Mouse (Mus musculus): ENCODE measurements around the gene Sit1.
A peak's percentile ranks its signal among the peaks of the same experiment; 100 is the strongest.

The Sit1 gene

DNA sequence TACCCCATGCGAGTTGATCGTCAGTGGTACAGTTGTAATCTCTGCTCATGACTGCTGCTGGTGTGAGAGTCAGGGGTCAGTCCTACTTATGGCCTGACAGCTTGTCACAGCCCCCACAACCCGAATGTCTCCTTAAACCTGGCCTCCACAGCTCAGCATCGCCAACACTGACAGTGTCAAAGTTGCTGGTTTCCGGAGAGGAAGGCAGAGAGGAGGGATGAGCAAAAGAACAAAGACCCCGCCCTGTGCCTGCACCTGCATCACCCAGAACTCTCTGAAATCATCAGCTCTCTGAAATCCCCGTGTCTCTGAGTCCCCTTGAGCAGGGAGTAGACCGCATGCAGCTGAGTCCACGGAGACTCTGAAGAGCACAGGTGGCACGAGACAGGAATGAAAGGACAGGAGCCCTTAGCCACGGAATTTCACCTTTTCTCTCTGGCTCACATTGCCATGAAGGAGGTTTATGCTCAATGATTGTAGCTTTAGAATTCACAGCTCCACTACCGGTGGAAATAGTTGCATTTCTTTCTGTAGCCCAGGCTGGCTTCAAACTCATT, at the start of gene Sit1:
TSS of gene Sit1 (minus strand) at position 200 of the 557 bp plus-strand sequence.
- DNase-seq, result no peak

DNA sequence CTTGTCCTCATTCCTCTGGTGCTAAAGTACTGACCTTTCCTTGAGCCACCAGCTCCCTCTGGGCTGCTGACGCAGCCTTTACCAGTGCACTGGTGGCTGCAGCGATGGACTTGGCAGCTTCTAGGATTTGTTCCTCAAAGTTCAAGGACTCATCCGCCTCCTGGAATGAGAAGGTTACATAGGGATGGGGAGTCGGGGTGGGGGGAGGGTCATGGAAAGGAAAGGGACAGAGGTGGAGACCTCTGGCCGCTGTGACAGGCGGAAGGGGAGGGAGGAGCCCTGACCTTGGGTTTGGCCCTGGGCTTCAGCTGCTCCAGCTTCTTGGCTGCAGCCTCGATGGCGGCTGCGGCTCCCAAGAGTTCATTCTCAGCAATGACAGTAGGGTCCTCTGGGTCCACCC, 49.7 kb upstream of the Sit1 start:
- DNase-seq, result no peak

DNA sequence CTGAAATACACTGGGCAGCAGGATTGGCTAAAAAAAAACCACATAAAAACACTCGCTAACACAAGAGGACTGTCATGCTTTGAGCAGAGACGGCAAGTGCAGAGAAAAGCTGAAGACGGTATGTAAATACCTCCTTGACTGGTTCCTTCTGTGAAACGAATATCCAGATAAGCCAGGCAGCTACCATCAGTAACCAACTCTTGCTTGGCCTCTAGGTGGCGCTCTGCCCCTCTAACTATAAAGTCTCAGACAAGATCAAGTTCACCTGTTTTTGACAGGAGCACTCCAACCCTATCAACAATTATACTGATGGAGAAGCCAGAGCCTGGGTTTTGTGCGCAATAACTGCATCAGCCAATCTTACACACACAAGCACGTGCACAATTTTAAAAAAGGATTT, 47.0 kb upstream of the Sit1 start:
- peak; percentile 83 for DNase-seq

DNA sequence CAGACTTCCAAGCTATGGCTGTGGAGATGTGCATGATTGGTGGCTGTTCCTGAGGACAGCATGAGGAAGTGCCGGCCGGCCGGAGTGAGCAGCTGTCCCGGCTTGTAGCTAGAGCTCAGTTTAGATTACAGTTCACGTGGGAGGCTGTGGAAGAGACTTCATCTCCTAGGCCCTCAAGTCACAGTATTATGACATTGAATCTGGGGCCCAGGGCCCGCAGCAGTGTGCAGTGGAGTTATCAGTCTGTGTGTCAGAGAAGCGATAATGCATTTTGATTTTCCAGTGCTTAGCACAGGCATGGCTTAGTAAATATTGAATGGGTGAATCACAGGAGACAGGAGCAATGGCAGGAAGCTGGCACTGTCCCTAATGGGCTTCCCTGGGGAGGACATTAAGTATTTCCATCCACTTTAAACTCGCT, 46.6 kb upstream of the Sit1 start:
- DNase-seq, result no peak

DNA sequence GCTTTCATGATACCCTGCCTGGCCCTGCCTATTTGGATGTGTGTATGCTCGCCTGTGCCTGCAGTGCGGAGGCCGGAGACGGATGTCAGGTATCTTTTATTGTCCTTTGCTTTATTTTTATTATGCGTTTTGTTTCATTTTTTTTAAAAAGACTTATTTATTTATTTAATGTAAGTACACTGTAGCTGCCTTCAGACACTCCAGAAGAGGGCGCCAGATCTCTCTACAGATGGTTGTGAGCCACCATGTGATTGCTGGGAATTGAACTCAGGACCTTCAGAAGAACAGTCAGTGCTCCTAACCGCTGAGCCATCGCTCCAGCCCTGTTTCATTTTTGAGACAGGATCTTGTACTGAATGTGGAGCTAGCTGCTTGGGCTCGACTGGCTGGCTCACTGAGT, 45.0 kb upstream of the Sit1 start:
- DNase-seq, result no peak

DNA sequence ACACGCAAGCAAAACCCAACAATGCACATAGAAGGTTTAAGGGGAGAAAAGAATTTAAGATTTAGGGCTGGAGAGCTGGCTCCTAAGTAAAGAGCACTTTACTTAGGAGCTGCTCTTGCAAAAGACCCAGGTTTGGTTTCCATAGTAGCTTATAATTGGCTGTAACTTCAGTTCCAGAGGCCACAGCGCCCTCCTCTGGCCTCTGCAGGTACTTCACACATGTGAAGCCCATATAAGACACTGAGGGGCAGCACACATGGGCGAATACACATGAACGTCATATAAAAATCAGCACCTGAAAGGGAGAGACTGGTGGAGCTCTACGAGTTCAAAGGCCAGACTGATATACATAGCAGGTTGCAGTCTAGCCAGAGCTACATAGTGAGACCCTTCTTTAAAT, 44.3 kb upstream of the Sit1 start:
- DNase-seq, result no peak

DNA sequence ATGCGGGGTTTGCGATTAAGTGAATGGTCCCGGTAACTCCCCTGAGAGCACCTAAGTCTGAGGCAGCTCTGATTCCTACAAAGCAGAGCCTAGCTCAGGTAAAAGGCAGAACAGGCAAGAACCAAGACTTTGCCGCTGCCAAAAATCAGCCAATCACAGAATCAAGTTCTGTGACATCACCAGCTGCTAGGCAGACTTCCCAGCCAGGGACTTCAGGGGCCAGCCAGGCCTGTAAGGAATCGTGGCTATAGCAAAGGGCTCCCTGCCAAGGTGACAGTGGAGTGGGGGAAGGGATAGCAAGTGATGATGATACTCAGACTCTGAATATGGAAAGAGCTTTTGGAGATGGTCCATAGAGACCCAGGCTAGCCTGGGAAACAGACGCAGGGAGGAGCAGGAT, 36.4 kb upstream of the Sit1 start:
- DNase-seq, result peak; percentile 94

DNA sequence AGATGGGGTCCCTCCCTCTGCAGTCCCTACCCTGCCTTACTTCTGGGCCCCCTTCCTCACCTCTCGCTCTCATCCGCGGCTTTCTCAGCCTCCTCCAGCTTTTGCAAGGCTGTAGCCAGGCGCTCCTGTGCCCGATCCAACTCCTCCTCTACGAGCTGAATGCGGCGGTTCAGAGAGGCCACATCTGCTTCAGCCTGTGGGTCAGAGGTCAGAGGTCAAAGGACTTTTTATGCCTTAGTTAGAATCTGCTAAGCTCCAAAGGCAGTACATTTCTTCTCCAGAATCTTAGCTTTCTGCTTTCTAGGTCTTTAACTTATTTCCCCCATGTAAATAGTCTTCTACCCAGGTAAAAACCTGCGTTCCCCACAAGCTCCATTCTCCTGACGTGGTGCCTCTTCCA, 36.0 kb upstream of the Sit1 start:
- DNase-seq, result no peak

DNA sequence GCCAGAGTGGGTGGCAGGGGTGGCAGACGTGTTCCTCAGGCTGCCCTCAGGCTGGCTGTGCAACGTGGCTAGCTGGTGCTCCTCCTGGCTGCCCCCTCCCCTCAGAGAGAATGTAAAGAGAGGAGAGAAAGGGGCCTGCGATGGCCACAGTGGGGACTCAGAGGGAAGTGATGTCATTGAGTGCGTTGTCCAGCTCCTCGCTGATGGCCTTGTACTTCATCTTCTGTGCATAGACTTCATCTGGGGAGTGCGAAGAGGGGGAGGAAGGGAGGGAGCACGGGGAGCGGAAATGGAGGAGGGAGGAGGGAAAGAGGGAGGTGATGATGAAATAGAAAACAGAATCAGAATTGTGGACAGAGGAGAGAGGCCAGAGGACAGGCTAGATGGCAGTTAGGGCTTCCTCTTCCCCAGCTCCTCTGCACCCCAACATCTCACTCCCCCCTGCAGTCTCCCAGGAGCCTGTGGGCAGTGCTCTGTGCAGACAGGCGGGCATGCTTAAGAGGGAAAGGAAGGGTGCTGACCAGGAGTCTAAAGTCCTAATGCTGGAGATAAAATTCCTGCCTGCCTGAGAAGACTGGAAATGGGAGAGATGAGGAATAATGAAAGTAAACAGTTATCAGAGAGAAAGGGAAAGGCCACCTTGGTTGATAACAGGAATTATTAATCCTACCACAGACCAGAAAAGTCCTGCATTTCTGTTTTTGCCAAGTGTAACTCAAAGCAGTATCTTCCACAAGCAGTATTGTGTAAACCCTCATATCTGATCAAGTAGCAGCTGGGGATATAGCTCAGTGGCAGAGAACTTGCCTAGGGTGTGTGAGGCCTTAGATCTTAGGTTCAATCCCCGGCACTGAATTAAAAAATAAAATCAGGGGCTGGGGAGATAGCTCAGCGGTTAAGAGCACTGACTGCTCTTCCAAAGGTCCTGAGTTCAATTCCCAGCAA, 32.5 kb upstream of the Sit1 start:
- no peak for DNase-seq

DNA sequence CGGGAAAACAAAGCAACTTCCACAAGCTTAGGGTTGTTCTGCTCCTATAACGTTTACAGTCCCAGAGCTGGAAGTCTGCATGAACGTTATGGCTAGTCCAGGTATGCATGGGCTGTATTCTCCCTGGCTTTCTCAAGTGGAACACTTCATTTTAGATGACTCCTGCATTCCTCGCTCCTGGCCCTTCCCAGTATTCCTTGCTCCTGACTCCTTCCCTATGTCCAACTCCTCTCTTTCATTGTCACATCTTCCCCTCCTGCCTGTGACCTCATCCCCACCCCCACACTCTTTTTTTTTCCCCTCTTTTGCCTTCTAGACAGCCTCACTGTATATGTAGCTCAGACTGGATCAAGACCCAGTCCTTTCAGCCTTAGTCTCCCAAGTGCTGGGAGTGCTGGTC, 30.3 kb upstream of the Sit1 start:
- no peak for DNase-seq

DNA sequence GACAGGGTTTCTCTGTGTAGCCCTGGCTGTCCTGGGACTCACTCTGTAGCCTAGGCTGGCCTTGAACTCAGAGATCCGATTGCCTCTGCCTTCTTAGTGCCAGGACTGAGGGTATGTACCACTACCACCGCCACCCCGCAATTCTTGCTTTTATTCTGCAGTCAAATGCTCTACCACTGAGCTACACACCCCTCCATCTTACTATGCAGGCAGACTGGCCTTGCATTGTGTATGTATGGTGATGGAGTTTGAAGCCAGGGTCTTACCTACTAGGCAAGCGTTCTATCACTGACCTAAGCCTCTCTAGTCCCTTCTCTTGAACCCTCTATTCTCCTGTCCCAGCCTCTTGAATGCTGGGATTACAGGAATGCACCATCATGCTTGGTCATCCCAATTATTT, 29.8 kb upstream of the Sit1 start:
- DNase-seq, result no peak

DNA sequence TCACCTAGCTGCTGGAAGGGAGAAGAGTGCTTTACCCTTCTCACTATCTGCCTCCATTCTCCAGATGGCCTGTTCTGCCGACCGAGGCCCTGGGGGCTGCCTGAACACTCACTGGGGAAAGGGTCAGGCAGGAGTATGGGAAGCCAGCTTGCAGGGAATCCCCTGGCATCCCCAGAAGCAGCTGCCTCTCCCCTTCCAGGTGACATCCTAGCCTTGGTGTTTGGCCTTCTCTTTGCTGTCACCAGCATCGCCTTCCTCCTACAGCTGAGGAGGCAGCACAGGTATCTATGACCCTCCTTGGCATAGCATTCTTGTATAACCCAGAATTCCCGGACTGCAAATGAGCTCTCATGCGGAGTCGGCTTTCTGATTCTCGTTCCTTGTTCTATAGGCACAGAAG, 29.1 kb upstream of the Sit1 start:
- no peak for DNase-seq

DNA sequence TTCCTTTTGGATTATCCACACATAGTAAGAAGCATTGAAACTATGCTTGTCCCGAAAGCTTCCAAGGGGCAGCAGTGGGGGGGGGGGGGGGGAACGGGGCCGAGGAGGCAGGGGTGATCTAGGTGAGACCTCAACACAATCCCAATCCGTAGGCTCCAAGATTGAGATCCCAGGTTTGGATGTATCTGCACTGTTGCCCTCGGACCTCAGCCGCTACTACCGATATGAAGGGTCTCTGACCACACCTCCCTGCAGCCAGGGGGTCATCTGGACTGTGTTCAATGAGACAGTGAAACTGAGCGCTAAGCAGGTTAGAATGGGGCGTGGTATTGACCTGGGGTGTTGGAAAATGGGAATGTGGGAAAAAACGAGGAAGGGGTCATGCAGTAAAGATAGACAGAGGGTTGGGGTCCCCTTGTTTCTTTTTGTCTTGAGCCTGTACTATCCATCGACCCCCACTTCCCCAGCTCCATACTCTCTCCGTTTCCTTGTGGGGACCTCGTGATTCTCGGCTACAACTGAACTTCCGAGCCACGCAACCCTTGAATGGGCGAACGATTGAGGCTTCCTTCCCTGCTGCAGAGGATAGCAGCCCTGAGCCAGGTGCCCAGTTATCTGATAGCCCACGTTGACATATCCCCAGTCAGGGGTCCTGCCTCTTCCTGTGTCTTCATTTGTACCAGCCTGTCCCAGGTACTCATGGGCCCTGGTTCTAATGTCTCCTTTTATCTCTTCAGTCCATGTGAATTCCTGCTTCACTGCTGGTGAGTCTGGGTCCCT, 28.3 kb upstream of the Sit1 start:
- DNase-seq, result no peak

DNA sequence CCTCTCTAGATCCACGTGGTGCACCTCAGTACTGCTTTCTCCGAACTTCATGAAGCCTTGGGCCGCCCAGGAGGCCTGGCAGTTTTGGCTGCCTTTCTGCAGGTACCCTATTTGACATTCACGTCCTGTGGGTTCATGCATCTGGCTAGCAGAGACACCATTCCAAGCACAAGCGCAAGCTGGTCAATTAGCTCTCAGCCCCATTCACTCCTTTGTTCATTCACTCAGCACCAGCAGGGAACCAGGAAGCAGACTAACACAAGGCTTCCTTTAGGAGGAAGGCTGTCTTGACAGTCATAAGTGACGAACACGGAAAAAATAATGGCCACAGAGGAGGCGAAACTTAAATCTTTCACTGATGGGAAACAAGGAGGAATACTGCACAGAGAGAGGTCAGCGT, 25.6 kb upstream of the Sit1 start:
- no peak for DNase-seq

DNA sequence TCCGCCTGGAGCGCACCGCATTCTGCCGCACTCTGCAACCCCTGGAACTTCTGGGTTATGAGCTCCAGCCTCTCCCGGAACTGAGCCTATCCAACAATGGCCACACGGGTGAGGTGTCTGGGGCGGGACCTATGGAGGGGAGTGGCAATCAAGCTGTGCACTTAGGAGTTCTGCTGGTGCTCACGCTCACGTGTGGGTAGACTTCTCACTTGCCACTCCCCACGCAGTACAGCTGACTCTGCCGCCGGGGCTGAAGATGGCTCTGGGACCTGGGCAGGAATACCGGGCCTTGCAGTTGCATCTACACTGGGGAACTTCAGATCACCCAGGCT, 25.1 kb upstream of the Sit1 start:
- DNase-seq, result peak; percentile 83

DNA sequence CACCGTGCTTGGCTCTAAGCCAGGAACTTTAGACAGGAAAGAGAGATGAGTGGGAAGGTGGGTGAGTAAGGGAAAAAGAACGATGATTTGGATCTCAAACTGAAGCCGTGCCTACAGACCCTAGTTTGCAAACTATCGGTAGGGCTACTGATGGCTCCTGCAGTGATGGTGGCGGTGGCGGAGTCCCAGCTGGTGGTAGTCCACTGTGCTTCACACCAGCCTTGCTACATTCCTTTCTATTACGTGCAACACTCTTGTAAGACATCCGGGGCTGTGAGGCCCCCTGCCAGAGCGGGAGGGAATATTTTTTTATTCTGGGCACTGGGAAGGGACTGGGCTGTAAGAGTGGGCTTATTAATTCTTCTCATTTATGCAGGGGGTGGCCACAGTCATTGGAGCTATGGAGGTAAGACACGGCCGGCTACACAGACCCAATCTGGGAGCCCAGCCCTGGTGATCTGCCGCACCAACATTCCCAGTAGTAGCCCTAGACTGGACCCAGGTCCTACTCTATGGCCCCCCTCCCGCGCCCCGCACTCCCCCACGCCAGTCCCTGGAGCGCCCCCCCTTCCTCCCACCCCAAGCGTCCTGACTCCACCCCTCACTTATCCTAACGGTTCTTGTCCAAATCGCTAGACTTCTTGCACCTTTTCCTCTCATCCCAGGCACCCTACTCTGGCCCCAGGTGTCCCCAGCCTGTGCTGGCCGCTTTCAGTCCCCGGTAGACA, 24.6 kb upstream of the Sit1 start:
- peak; percentile 60 for DNase-seq

DNA sequence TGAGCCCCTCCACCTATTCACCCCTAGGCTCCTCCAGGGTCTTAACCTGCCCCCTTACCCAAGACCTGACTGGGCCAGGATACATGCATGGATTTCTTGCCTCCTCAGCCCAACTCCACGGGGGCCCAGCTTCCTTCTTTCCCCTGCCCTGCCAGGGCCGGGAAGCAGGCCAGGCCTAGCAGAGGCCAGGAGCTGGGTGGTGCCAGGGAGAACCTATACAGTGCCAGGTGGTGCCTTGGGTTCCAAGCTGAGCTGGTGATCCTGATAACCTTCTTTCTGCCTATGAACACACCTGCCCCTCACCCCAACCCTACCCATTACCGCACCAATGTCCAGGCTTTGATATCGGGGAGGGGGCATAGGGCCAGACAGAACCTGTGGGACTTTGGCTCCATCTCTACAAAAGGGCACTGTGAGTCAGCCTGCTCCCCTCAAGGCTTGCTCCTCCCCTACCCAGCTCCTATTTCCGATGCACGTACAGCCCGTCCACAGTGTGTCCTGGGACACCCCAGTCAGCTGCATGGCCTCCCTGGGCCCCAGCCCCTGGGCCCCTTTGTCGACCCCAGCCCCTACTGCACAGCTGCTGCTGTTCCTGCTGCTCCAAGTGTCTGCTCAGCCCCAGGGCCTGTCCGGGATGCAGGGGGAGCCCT, 23.1 kb upstream of the Sit1 start, which contains the start of gene Car9:
TSS of gene Car9 (plus strand) at position 431 of the 650 bp plus-strand sequence.
- no peak for DNase-seq

DNA sequence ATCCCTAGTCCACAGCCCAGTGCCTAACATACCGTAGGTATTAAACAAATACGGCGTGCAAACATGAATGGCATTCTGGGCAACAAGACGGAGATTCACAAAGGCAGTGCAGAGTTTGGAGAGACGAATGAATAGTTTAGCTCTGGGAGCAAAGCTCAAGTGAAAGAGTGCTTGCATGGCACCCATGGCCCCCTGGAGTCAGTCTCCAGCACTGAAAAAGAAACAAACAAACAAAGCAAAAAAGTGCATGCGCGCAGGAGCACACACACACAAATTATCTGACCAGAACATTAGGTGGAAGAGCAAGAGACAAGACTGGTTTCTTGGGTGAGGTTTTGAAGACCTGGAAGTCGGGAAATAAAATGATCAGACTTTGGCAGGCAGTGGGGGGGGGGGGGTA, 22.5 kb upstream of the Sit1 start:
- DNase-seq, result no peak

DNA sequence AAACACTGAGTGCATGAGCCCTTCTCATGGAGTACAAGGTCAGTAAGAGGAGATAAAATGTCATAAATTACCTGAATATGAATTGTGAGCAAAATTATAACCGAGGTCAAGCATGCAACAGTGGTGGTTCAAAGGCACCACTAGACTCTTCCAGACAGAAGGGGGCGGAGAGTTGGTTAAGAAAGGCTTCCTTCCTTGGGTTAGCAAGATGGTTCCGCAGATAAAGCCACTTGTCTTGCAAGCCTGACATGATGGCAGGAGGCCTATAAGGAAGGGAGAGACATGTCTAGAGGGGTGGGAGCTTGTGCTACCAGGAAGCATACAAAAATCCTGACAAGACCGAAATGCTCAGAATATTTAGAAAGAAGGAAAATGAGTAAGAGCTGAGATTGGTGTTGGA, 20.7 kb upstream of the Sit1 start:
- no peak for DNase-seq

DNA sequence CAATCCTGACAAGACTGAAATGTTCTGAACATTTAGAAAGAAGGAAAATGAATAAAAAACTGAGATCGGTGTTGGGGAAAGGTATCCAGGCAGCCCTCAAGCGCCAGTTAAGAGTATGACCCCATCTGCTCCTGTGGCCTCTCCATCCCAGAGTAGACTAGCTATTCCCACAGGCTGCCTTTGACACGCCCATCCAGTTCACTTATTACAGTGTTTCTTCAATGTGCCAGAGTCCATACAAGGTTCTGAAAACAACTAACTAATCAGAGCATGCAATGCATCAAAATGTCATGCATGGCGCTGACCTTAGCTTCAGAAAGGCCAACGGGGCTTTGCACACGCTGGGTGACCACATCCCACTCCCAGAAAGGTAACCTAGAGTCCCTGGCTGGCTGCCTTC, 20.0 kb upstream of the Sit1 start:
- no peak for DNase-seq

DNA sequence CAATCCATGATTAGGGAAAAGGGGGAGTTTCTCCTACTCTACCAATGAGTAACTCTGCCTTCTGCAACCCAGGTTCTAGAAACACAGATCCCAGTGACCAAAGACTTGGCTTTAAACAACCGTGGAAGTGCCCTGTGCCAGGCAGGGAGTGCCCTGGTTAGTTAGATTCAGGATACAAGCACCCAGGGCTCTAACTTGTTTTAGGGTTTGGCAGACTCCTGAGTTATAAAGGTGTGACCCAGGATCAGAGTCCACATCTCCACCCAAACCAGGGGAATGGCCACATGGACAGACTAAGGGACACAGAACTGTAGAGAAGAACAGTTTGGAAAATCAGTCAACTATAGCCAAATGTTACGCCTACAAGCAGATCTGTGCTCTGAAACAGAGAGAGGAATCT, 19.5 kb upstream of the Sit1 start:
- no peak for DNase-seq

Data from lung, postnatal 10 days (tissue).